Mouse (Mus musculus) C2C12 (cell line): Measurements from ENCODE around the gene Celf2. TPM values are rescaled to one million over a fixed set of nuclear protein-coding genes. Genes with fewer than 3 reads are reported as not detected.

Source experiments
- H3K27me3 ChIP-seq: one replicate; pipeline ENCODE4 v1.6.1; 2011; ENCODE audit not compliant: control insufficient read depth, insufficient read depth, insufficient read length
- H3K36me3 ChIP-seq: one replicate; pipeline ENCODE4 v1.6.1; 2011; ENCODE audit not compliant: control insufficient read depth, insufficient read depth
- H3K4me3 ChIP-seq: one replicate; pipeline ENCODE4 v1.5.1; 2011; ENCODE audit warnings: mild to moderate bottlenecking, control low read depth; ENCODE audit not compliant: poor library complexity, insufficient read depth, severe bottlenecking
- H3K79me2 ChIP-seq: one replicate; pipeline ENCODE4 v1.6.1; 2011; ENCODE audit not compliant: control insufficient read depth, insufficient read depth
- H3K79me3 ChIP-seq: one replicate; pipeline ENCODE4 v1.6.1; 2011; ENCODE audit warnings: low read depth, control low read depth
- H3ac ChIP-seq: one replicate; pipeline ENCODE3; 2011; ENCODE audit warnings: low read depth; ENCODE audit not compliant: control insufficient read depth, insufficient read length
- CEBPB ChIP-seq: IDR thresholded peaks from one replicate; pipeline ENCODE4 v1.6.1; 2011; ENCODE audit warnings: low read depth, mild to moderate bottlenecking, control low read depth, moderate library complexity
- CTCF ChIP-seq: IDR thresholded peaks from one replicate; pipeline ENCODE4 v1.5.1; 2011; ENCODE audit not compliant: control insufficient read depth, insufficient read depth, insufficient read length
- FOSL1 ChIP-seq: IDR thresholded peaks from one replicate; pipeline ENCODE4 v1.8.0; 2011; ENCODE audit warnings: mild to moderate bottlenecking, low read length; ENCODE audit not compliant: poor library complexity, insufficient read depth, severe bottlenecking
- MAX ChIP-seq: IDR thresholded peaks from one replicate; pipeline ENCODE4 v1.6.1; 2011; ENCODE audit warnings: mild to moderate bottlenecking, control low read depth
- MYOD1 ChIP-seq: IDR thresholded peaks from one replicate; pipeline ENCODE4 v1.6.1; 2011; ENCODE audit warnings: low read depth; ENCODE audit not compliant: control insufficient read depth, insufficient read length
- MYOG ChIP-seq: IDR thresholded peaks from one replicate; pipeline ENCODE4 v1.6.1; 2011; ENCODE audit not compliant: control insufficient read depth, insufficient read length; ENCODE audit errors: extremely low read depth
- USF1 ChIP-seq: IDR thresholded peaks from one replicate; pipeline ENCODE4 v1.6.1; 2011; ENCODE audit warnings: low read depth, mild to moderate bottlenecking, control low read depth, moderate library complexity
- polyA plus RNA-seq: library from polyadenylated mRNA; unstranded; fragments of >200 nt; fragmentation: generic; extraction: Trizol; gene quantifications from one replicate; pipeline ENCODE4 v1.2.1, GENCODE M21; 2012; ENCODE audit warnings: missing spikeins

The Celf2 gene
- polyA plus RNA-seq, 1 experiment, result 14.3 TPM

DNA sequence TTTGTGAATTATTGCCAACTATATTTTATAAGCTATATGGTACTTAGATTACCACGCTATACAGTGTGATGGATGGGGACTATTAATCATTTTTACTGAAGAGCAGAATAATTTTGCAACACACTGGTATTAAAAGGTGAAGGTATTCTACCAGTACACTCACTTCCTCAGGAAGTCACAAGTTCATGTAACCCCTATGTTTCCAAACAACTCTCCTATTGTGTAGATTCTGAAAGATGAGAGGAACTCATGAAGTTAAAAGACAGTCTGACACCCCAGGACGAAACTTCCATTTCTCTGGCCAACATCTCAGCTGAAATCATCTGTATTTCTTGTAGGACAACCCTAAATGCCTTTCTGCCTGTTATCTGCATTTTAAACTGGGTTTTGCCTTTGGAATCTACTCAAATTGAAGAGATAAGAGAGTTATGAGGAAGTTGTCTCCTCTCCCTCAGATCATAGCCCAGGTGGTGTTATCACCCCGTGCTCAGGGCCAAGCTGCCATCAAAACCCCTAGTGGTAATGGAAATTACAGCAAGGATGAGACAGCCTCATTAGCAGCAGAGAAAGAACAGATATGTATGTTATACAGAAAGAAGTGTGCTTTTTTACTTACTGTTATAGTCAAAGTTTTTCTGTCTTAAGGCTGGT, 722.7 kb downstream of the Celf2 start:
- Histone ChIP-seq H3K36me3 (no peaks in the 10 kb centered on the region), H3K27me3 (no peaks in the 10 kb centered on the region), H3K79me3 (no peaks in the 10 kb centered on the region), H3K4me3 (no peak overlapping the region), H3K79me2 (no peaks in the 10 kb centered on the region), H3ac (no peak overlapping the region)
- TF ChIP-seq CEBPB (no peak), CTCF (no peak), MYOD1 (no peak), FOSL1 (no peak), USF1 (no peak), MYOG (no peak), MAX (no peak)

DNA sequence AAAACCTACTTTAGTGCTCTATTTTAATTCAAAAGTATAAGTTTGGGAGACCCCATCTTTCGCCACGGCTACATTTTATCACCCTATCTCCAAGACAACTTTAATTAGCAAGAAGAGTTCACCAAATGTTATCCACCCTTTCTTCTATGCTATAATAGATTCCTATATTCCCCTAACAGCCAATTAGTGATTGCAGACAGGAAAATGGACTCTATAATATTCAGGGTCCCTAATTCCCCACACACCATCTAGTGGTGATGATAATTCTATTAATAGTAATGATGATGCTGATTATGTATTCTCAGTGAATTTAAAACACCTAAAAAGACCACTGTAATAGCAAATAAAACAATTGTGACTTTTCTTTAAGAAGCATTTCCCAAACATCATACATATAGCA, 739.1 kb downstream of the Celf2 start:
- Histone ChIP-seq H3K27me3 (no peaks in the 10 kb centered on the region), H3K4me3 (no peak overlapping the region), H3ac (no peak overlapping the region), H3K36me3 (no peaks in the 10 kb centered on the region), H3K79me3 (no peaks in the 10 kb centered on the region), H3K79me2 (no peaks in the 10 kb centered on the region)
- TF ChIP-seq CEBPB (no peak), CTCF (no peak), MAX (no peak), FOSL1 (no peak), MYOD1 (no peak), MYOG (no peak), USF1 (no peak)

DNA sequence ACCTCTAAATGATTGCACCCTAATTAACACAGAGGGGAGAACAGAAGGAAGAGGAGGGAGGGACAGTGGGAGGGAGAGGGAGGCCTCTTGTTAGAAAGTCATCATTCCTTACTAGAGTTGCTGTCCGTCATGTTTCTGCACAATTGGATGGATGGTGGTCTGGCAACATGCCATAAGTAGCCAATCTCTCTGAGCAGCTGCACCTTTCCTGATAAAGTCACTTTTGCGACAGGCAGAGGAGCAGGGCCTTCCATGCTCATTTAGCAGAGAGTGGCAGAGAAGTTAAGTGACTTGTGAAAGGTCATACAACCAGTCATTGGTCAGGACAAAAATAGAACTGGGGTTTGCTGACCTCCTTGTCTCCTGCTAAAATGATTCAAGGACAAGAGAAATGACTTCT, 747.0 kb downstream of the Celf2 start:
- H3ac ChIP-seq, result no peak overlapping the region
- peaks cover 2% of the 10 kb centered on the region for H3K79me3 ChIP-seq
- H3K79me2 ChIP-seq, result no peaks in the 10 kb centered on the region
- no peak overlapping the region for H3K4me3 ChIP-seq
- no peaks in the 10 kb centered on the region for H3K36me3 ChIP-seq
- no peak for TF ChIP-seq MYOG
- TF ChIP-seq USF1, result no peak
- TF ChIP-seq FOSL1, result no peak
- no peak for TF ChIP-seq CTCF
- no peak for TF ChIP-seq CEBPB
- TF ChIP-seq MYOD1, result no peak
- TF ChIP-seq MAX, result no peak
- H3K27me3 ChIP-seq, result no peaks in the 10 kb centered on the region

DNA sequence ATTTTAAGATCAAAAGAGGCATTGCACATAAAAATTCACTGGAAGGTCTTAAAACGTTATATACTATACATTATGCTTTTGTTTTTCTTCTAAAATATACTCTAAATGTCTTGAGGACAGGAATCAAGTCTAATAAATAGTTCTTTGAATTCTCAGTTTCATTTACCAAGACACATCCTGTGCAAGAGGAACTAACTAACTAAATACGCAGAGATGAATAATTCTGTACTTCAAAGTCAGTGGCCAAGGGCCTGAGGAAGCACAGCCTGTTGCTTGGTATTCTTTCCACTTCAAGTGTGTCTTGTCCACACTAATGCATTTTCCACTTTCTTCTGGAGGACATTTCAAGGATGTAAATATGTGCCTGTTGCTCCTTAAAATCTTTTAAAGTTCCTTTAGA, 766.2 kb downstream of the Celf2 start:
- Histone ChIP-seq H3K79me2 (no peaks in the 10 kb centered on the region), H3K79me3 (peaks cover 2% of the 10 kb centered on the region), H3ac (no peak overlapping the region), H3K36me3 (no peaks in the 10 kb centered on the region), H3K4me3 (no peak overlapping the region), H3K27me3 (no peaks in the 10 kb centered on the region)
- TF ChIP-seq USF1 (no peak), CEBPB (no peak), MYOG (no peak), FOSL1 (no peak), MYOD1 (no peak), MAX (no peak), CTCF (no peak)

DNA sequence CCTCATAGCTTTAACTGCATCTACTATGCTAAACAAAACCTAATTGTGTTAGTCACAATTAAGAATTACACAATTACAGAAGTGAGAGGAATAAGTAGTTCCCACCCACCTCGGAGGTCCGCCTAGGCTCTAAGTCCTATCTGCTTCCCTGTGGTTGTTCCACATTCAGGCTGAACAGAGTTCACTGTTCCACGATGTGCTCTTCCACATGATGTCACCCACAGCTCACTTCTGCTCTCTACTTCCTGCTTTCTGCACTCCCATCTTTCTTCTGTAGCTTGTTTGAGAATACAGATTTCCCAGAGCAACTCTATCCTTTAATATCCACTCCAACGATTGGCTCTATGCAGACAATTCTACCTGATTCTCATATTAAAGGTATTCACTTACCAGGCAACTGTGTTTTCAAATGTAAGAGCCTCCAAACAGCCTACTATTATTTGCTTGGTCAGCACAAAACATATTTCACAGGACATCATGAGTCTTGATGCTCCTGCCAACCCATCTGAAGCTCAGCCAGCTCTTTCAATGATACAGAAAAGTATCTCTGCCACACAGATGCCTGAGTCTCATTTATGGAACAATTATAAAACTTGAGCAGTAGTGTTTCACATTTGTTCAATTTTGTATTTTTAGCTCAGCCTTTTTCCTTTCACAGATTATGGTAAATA, 769.2 kb downstream of the Celf2 start:
- H3K4me3 ChIP-seq, result no peak overlapping the region
- H3K36me3 ChIP-seq, result no peaks in the 10 kb centered on the region
- no peak for TF ChIP-seq CEBPB
- TF ChIP-seq FOSL1, result no peak
- no peak for TF ChIP-seq MAX
- no peak for TF ChIP-seq MYOG
- TF ChIP-seq MYOD1, result no peak
- no peak for TF ChIP-seq CTCF
- no peak for TF ChIP-seq USF1
- no peak overlapping the region for H3ac ChIP-seq
- no peaks in the 10 kb centered on the region for H3K27me3 ChIP-seq
- no peaks in the 10 kb centered on the region for H3K79me2 ChIP-seq
- peaks cover 2% of the 10 kb centered on the region for H3K79me3 ChIP-seq
